Mouse (Mus musculus) erythroblast, embryonic 14.5 days (primary cell): Measurements from ENCODE around the gene Tasp1. TPM values are rescaled to one million over a fixed set of nuclear protein-coding genes. Genes with fewer than 3 reads are reported as not detected.
"Not testable (repeated sequence)": the region's sequence is repeated elsewhere in the genome, so short reads cannot be mapped to it uniquely, and the experiment has no call there.

Experiments used
- H3K27me3 ChIP-seq: 2 replicates; pipeline ENCODE4 v1.6.1; 2012; ENCODE audit warnings: inconsistent platforms; ENCODE audit not compliant: control insufficient read depth
- H3K36me3 ChIP-seq: 2 replicates; pipeline ENCODE4 v1.6.1; 2012; ENCODE audit warnings: mild to moderate bottlenecking, inconsistent platforms; ENCODE audit not compliant: control insufficient read depth
- H3K4me1 ChIP-seq: 2 replicates; pipeline ENCODE4 v1.6.1; 2012; ENCODE audit warnings: inconsistent platforms; ENCODE audit not compliant: control insufficient read depth
- H3K4me3 ChIP-seq: replicated peaks from 2 replicates; pipeline ENCODE3; 2012; ENCODE audit warnings: moderate library complexity, mild to moderate bottlenecking, inconsistent platforms
- H3K9me3 ChIP-seq: 2 replicates; pipeline ENCODE4 v1.6.1; 2012; ENCODE audit warnings: low read length, inconsistent platforms, mixed read lengths; ENCODE audit not compliant: control insufficient read depth
- GATA1 ChIP-seq: IDR thresholded peaks from 2 replicates; pipeline ENCODE4 v1.6.1; 2012; ENCODE audit warnings: low read length, inconsistent platforms, mixed read lengths
- TAL1 ChIP-seq: IDR thresholded peaks from 3 replicates; pipeline ENCODE4 v1.6.1; 2012; ENCODE audit warnings: low read length, inconsistent platforms, mixed read lengths
- polyA plus RNA-seq: library from polyadenylated mRNA; stranded (reverse); fragments of >175 nt; gene quantifications from 2 replicates; pipeline ENCODE4 v1.2.3, GENCODE M21; 2012

Gene Tasp1
- polyA plus RNA-seq, 1 experiment: 0.10 TPM

- no peak overlapping the region for H3K4me3 ChIP-seq
- TF ChIP-seq TAL1 (no peak), GATA1 (no peak)
- no peaks in the 10 kb centered on the region for H3K36me3 ChIP-seq
- no peaks in the 10 kb centered on the region for H3K9me3 ChIP-seq
- H3K4me1 ChIP-seq: no peaks in the 10 kb centered on the region
- no peaks in the 10 kb centered on the region for H3K27me3 ChIP-seq
Observed at GRCm38 (mm10) chr2:139932211-139932610, 134.4 kb downstream of the Tasp1 start.

GRCm38 (mm10) chr2:139924937-139925336 is 141.7 kb downstream of the Tasp1 start:
- no peak overlapping the region for H3K4me3 ChIP-seq
- H3K27me3 ChIP-seq: no peaks in the 10 kb centered on the region
- no peaks in the 10 kb centered on the region for H3K4me1 ChIP-seq
- H3K9me3 ChIP-seq: no peaks in the 10 kb centered on the region
- no peaks in the 10 kb centered on the region for H3K36me3 ChIP-seq
- TF ChIP-seq GATA1 (no peak), TAL1 (no peak)

GRCm38 (mm10) chr2:139921395-139921794 is 145.2 kb downstream of the Tasp1 start:
- H3K36me3 ChIP-seq, H3K27me3 ChIP-seq: not testable (repeated sequence)

GRCm38 (mm10) chr2:139919757-139920156 is 146.8 kb downstream of the Tasp1 start:
- Histone ChIP-seq H3K27me3 (no peaks in the 10 kb centered on the region), H3K36me3 (no peaks in the 10 kb centered on the region), H3K4me3 (no peak overlapping the region), H3K4me1 (no peaks in the 10 kb centered on the region), H3K9me3 (no peaks in the 10 kb centered on the region)
- TF ChIP-seq TAL1: no peak
- no peak for TF ChIP-seq GATA1

More at GRCm38 (mm10) chr2:139921395-139921794, 145.2 kb downstream of the Tasp1 start:
- H3K9me3 ChIP-seq, H3K4me1 ChIP-seq, H3K4me3 ChIP-seq: not testable (repeated sequence)

GRCm38 (mm10) chr2:139906441-139907157 is 160.0 kb downstream of the Tasp1 start:
- Histone ChIP-seq H3K36me3 (no peaks in the 10 kb centered on the region; the same call in none of the 2 replicates), H3K27me3 (no peaks in the 10 kb centered on the region), H3K4me1 (no peaks in the 10 kb centered on the region), H3K4me3 (no peak overlapping the region), H3K9me3 (no peaks in the 10 kb centered on the region)
- TF ChIP-seq GATA1: no peak
- TF ChIP-seq TAL1: no peak

GRCm38 (mm10) chr2:139891405-139892089 is 175.1 kb downstream of the Tasp1 start:
- Histone ChIP-seq H3K4me3 (no peak overlapping the region), H3K36me3 (no peaks in the 10 kb centered on the region), H3K9me3 (no peaks in the 10 kb centered on the region), H3K27me3 (no peaks in the 10 kb centered on the region), H3K4me1 (no peaks in the 10 kb centered on the region)
- TF ChIP-seq TAL1 (no peak), GATA1 (no peak)

- Histone ChIP-seq H3K4me1 (no peaks in the 10 kb centered on the region), H3K27me3 (no peaks in the 10 kb centered on the region), H3K9me3 (no peaks in the 10 kb centered on the region), H3K4me3 (no peak overlapping the region), H3K36me3 (peaks cover 2% of the 10 kb centered on the region)
- TF ChIP-seq TAL1: no peak
- no peak for TF ChIP-seq GATA1
Observed at GRCm38 (mm10) chr2:139884264-139884637, 182.4 kb downstream of the Tasp1 start.

GRCm38 (mm10) chr2:139883581-139884263 is 182.9 kb downstream of the Tasp1 start:
- H3K4me1 ChIP-seq: no peaks in the 10 kb centered on the region
- H3K9me3 ChIP-seq: no peaks in the 10 kb centered on the region
- H3K27me3 ChIP-seq: no peaks in the 10 kb centered on the region
- H3K36me3 ChIP-seq: peaks cover 2% of the 10 kb centered on the region
- H3K4me3 ChIP-seq: no peak overlapping the region
- no peak for TF ChIP-seq TAL1
- TF ChIP-seq GATA1: no peak

GRCm38 (mm10) chr2:139878052-139878621 is 188.5 kb downstream of the Tasp1 start:
- H3K9me3 ChIP-seq: no peaks in the 10 kb centered on the region
- H3K27me3 ChIP-seq: no peaks in the 10 kb centered on the region
- H3K4me3 ChIP-seq: no peak overlapping the region
- H3K36me3 ChIP-seq: peaks cover 4% of the 10 kb centered on the region
- no peak for TF ChIP-seq TAL1
- no peak for TF ChIP-seq GATA1
- no peaks in the 10 kb centered on the region for H3K4me1 ChIP-seq
